8 mouse cellular contexts compared by ENCODE assay signal in the genomic region with DNA sequence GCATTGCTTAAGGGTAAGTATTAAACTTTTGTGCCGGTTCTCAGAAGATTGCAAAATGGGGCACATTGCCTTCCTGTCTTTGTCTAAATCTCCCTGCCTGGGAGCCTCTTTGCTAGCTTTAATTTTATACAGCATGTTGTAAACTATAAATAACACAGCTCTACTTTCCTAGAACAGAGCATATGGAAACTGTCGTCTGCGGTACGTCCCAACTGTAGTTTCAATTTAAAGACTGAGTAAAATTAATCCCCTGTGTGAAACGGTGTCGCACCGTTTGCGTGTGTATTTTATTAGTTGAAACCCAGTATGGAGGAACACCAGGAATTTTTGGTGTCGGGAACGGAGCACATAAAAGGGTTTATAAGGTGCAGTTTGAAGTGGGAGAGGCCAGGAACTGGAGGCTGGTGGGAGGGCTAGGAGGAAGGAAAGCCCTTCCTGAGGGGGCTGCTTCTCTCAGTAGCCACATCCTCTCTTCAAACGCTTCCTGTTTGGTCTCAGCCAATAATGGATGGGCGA.
DNase-seq lines count a peak whose midpoint lies in the region; ATAC-seq and TF ChIP-seq lines count a peak whose summit lies in the region.

No protein-coding gene starts in this region.

- H3K9ac ChIP-seq in forebrain, embryonic 12.5 days = 0 out of 2 replicates have a peak overlapping the region, but pooled peaks have one; percentile 17
- H3K9ac ChIP-seq in hindbrain, postnatal 0 days (replicated peaks; ENCODE audit: low read length) = no peak overlapping the region
- no peak overlapping the region; the same call in 1 of the 2 replicates for H3K9ac ChIP-seq in midbrain, postnatal 0 days (replicated peaks; ENCODE audit: low read length, poor library complexity, severe bottlenecking)

- peak overlapping the region; percentile 93 for H3K27ac ChIP-seq in forebrain, embryonic 12.5 days
- H3K27ac ChIP-seq in hindbrain, postnatal 0 days = peak overlapping the region; percentile 85
- peak overlapping the region; percentile 21; the same call in 1 of the 2 replicates for H3K27ac ChIP-seq in midbrain, postnatal 0 days (ENCODE audit: low read depth, low read length)

- no peaks in the 10 kb centered on the region for H3K27me3 ChIP-seq in forebrain, embryonic 12.5 days
- no peaks in the 10 kb centered on the region for H3K27me3 ChIP-seq in hindbrain, postnatal 0 days (ENCODE audit: insufficient read depth, low read length)
- no peaks in the 10 kb centered on the region for H3K27me3 ChIP-seq in midbrain, postnatal 0 days (ENCODE audit: insufficient read depth, low read length)

- peak overlapping the region; percentile 55 for H3K4me2 ChIP-seq in forebrain, embryonic 12.5 days
- peak overlapping the region; percentile 70 for H3K4me2 ChIP-seq in hindbrain, postnatal 0 days (ENCODE audit: low read depth, low read length)
- H3K4me2 ChIP-seq in midbrain, postnatal 0 days (ENCODE audit: low read depth, low read length, poor library complexity, severe bottlenecking) = peak overlapping the region; percentile 59

- peaks cover 35% of the 10 kb centered on the region for H3K4me1 ChIP-seq in forebrain, embryonic 12.5 days
- peaks cover 14% of the 10 kb centered on the region for H3K4me1 ChIP-seq in hindbrain, postnatal 0 days (ENCODE audit: insufficient read depth, low read length)
- H3K4me1 ChIP-seq in midbrain, postnatal 0 days (ENCODE audit: insufficient read depth, low read length) = peaks cover 11% of the 10 kb centered on the region; the same call in 1 of the 2 replicates

- TF ChIP-seq CTCF in hindbrain, postnatal 0 days (IDR thresholded peaks at IDR 0.05; ENCODE audit: low read depth) = no peak
- no peak for TF ChIP-seq CTCF in midbrain, postnatal 0 days (IDR thresholded peaks at IDR 0.05)

- H3K9me3 ChIP-seq in forebrain, embryonic 12.5 days = 0 out of 2 replicates have a peak, but pooled peaks cover 4% of the 10 kb centered on the region
- H3K9me3 ChIP-seq in hindbrain, postnatal 0 days (ENCODE audit: low read length) = no peaks in the 10 kb centered on the region
- no peaks in the 10 kb centered on the region for H3K9me3 ChIP-seq in midbrain, postnatal 0 days (ENCODE audit: low read length)

- peak; percentile 19 to 22 for DNase-seq in spleen, postnatal 10 days (ENCODE audit: low spot score in 2 of 2)
- no peak for DNase-seq in spleen, postnatal 14 days (ENCODE audit: low spot score in 2 of 2)
- DNase-seq in hindbrain, postnatal 0 days (ENCODE audit: low spot score) = no peak
- peak; percentile 14 for DNase-seq in liver
- DNase-seq in midbrain, postnatal 0 days (ENCODE audit: low spot score) = no peak
- DNase-seq in yolk sac, embryonic 10.5 days (ENCODE audit: low spot score) = peak; percentile 32
- no peak for DNase-seq in testis, postnatal 14 days (ENCODE audit: low spot score)

- no peaks in the 10 kb centered on the region for H3K36me3 ChIP-seq in forebrain, embryonic 12.5 days (replicated peaks)
- H3K36me3 ChIP-seq in hindbrain, postnatal 0 days (ENCODE audit: insufficient read depth, low read length) = no peaks in the 10 kb centered on the region
- no peaks in the 10 kb centered on the region for H3K36me3 ChIP-seq in midbrain, postnatal 0 days (ENCODE audit: insufficient read depth, low read length)

- no peak; the same call in 1 of the 2 replicates for ATAC-seq in forebrain, embryonic 12.5 days (ENCODE audit: low FRiP score)
- ATAC-seq in hindbrain, postnatal 0 days = no peak
- no peak for ATAC-seq in midbrain, postnatal 0 days (ENCODE audit: low FRiP score)

- WGBS in forebrain, embryonic 12.5 days = 3% methylated on average over 12 of the region's 12 CpGs
- WGBS in hindbrain, postnatal 0 days = 10% methylated on average over 12 of the region's 12 CpGs
- WGBS in midbrain, postnatal 0 days = 5% methylated on average over 12 of the region's 12 CpGs

- H3K4me3 ChIP-seq in forebrain, embryonic 12.5 days (replicated peaks) = peak overlapping the region; percentile 32
- H3K4me3 ChIP-seq in hindbrain, postnatal 0 days (ENCODE audit: low read length) = peak overlapping the region; percentile 30
- H3K4me3 ChIP-seq in midbrain, postnatal 0 days (ENCODE audit: low read depth, low read length) = peak overlapping the region; percentile 1; the same call in 1 of the 2 replicates

Comparison
In these comparisons a context has a peak if more than half of its experiments do, and no peak if none do; other contexts are left out.
1. DNase-seq: peak in spleen, postnatal 10 days (2 of 2), liver (single experiment) and yolk sac, embryonic 10.5 days (single experiment); none in spleen, postnatal 14 days (0 of 2), hindbrain, postnatal 0 days (single experiment), midbrain, postnatal 0 days (single experiment) and testis, postnatal 14 days (single experiment).
2. H3K27ac ChIP-seq: peak in every context shown above with its lines; median percentile 93 in forebrain, embryonic 12.5 days; 85 in hindbrain, postnatal 0 days; 21 in midbrain, postnatal 0 days.
3. Peak in every context shown above with its lines, with median percentiles within 50 percentile points of each other: H3K4me2 ChIP-seq and H3K4me3 ChIP-seq.